Mouse (Mus musculus) intestine, postnatal 0 days (tissue): ENCODE results near the gene E2f3. TPM values are rescaled to one million over a fixed set of nuclear protein-coding genes. Genes with fewer than 3 reads are reported as not detected.

Experiments
- ATAC-seq: fragments of 200-750 bp; cut with Nextera tagmentation; 2 replicates; pipeline ENCODE4 v1.8.0; 2017; ENCODE audit warnings: mild to moderate bottlenecking, moderate TSS enrichment, moderate library complexity
- H3K27ac ChIP-seq: fragments of 300-500 bp; sonication (generic); 2 replicates; pipeline ENCODE4 v1.5.1; 2014; ENCODE audit warnings: mild to moderate bottlenecking, low read depth, low read length, moderate library complexity
- H3K27me3 ChIP-seq: fragments of 300-500 bp; sonication (generic); replicated peaks from 2 replicates; pipeline ENCODE4 v1.6.1; 2014; ENCODE audit warnings: low read length, mixed read lengths; ENCODE audit not compliant: control insufficient read depth, insufficient read depth
- H3K36me3 ChIP-seq: fragments of 300-500 bp; sonication (generic); 2 replicates; pipeline ENCODE4 v1.6.1; 2014; ENCODE audit warnings: mild to moderate bottlenecking, moderate library complexity; ENCODE audit not compliant: control insufficient read depth, insufficient read depth
- H3K4me1 ChIP-seq: fragments of 300-500 bp; sonication (generic); replicated peaks from 2 replicates; pipeline ENCODE4 v1.6.1; 2014; ENCODE audit warnings: antibody characterized with exemption, low read length, mixed read lengths; ENCODE audit not compliant: control insufficient read depth, insufficient read depth
- H3K4me2 ChIP-seq: fragments of 300-500 bp; sonication (generic); replicated peaks from 2 replicates; pipeline ENCODE4 v1.6.1; 2014; ENCODE audit warnings: low read depth, mild to moderate bottlenecking, moderate library complexity
- H3K4me3 ChIP-seq: fragments of 300-500 bp; sonication (generic); 2 replicates; pipeline ENCODE4 v1.5.1; 2014; ENCODE audit warnings: low read depth, low read length
- H3K9ac ChIP-seq: fragments of 300-500 bp; sonication (generic); 2 replicates; pipeline ENCODE4 v1.6.1; 2014; ENCODE audit warnings: mild to moderate bottlenecking, low read depth, low read length
- H3K9me3 ChIP-seq: fragments of 300-500 bp; sonication (generic); 2 replicates; pipeline ENCODE4 v1.6.1; 2016; ENCODE audit warnings: mixed run types; ENCODE audit not compliant: control insufficient read depth
- CTCF ChIP-seq: sonication (generic); IDR thresholded peaks from 2 replicates; pipeline ENCODE4 v1.5.1; 2016; ENCODE audit warnings: low read depth, mild to moderate bottlenecking, control low read depth, antibody characterized with exemption, moderate library complexity
- WGBS: fragments of 180-500 bp; shearing (Covaris S2); extraction: QIAGEN DNeasy Blood & Tissue Kit; methylation state at CpG from one replicate; pipeline ENCODE4 v1.1.7; 2014; 5-methylcytosine and 5-hydroxymethylcytosine counted together
- polyA plus RNA-seq: library from polyadenylated mRNA; unstranded; fragments of >200 nt; fragmentation: Nextera tagmentation; extraction: Ambion mirVana; gene quantifications from 2 replicates; pipeline ENCODE4 v1.2.1, GENCODE M21; 2015

The E2f3 gene
- polyA plus RNA-seq, 1 experiment from 2014 or later, result 4.2 TPM

DNA sequence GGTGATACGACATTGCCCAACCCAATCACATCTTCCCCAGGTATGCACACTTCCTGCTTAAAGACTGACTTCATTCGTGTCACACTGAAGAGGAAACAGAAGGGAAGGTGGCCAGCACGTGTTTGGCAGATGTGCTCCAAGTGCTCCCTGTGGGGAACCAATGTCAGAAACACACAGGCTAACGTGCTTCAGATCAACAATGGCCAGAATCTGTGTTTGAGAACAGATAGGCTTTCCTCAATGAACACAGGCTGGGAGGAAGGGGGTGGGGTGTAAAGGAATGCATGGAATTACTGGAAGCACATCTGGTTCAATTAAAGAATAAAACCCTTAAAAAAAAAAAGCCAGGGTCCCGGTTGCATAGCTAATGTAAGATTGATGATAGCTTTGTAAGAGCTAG is 15.2 kb upstream of the E2f3 start:
- no peak for ATAC-seq
- Histone ChIP-seq H3K4me3 (no peak overlapping the region), H3K4me1 (no peaks in the 10 kb centered on the region), H3K4me2 (no peak overlapping the region), H3K27me3 (no peaks in the 10 kb centered on the region), H3K36me3 (no peaks in the 10 kb centered on the region), H3K27ac (no peak overlapping the region), H3K9me3 (no peaks in the 10 kb centered on the region), H3K9ac (no peak overlapping the region)
- TF ChIP-seq CTCF, result no peak
- 46% methylated on average over 5 of the region's 5 CpGs for WGBS

GRCm38 (mm10) chr13:29987956-29988355 is 2.1 kb upstream of the E2f3 start:
- H3K4me3 ChIP-seq, result no peak overlapping the region
- H3K9me3 ChIP-seq, result no peaks in the 10 kb centered on the region
- TF ChIP-seq CTCF, result no peak
- H3K27me3 ChIP-seq, result no peaks in the 10 kb centered on the region
- no peak overlapping the region for H3K27ac ChIP-seq
- no peak overlapping the region for H3K9ac ChIP-seq
- no peaks in the 10 kb centered on the region for H3K36me3 ChIP-seq
- no peak overlapping the region for H3K4me2 ChIP-seq
- H3K4me1 ChIP-seq, result 0 out of 2 replicates have a peak, but pooled peaks cover 2% of the 10 kb centered on the region
- WGBS, result 88% methylated on average over 6 of the region's 6 CpGs
- ATAC-seq, result no peak

GRCm38 (mm10) chr13:29986756-29987120 is 875 bp upstream of the E2f3 start:
- Histone ChIP-seq H3K4me1 (0 out of 2 replicates have a peak, but pooled peaks cover 2% of the 10 kb centered on the region), H3K27me3 (no peaks in the 10 kb centered on the region), H3K4me2 (peak overlapping the region; percentile 63), H3K9me3 (no peaks in the 10 kb centered on the region), H3K36me3 (no peaks in the 10 kb centered on the region), H3K27ac (peak overlapping the region; percentile 86), H3K4me3 (peak overlapping the region; percentile 47), H3K9ac (peak overlapping the region; percentile 32; the same call in 1 of the 2 replicates)
- 7% methylated on average over 9 of the region's 9 CpGs for WGBS
- ATAC-seq, result peak; percentile 2; the same call in 1 of the 2 replicates
- TF ChIP-seq CTCF, result no peak

DNA sequence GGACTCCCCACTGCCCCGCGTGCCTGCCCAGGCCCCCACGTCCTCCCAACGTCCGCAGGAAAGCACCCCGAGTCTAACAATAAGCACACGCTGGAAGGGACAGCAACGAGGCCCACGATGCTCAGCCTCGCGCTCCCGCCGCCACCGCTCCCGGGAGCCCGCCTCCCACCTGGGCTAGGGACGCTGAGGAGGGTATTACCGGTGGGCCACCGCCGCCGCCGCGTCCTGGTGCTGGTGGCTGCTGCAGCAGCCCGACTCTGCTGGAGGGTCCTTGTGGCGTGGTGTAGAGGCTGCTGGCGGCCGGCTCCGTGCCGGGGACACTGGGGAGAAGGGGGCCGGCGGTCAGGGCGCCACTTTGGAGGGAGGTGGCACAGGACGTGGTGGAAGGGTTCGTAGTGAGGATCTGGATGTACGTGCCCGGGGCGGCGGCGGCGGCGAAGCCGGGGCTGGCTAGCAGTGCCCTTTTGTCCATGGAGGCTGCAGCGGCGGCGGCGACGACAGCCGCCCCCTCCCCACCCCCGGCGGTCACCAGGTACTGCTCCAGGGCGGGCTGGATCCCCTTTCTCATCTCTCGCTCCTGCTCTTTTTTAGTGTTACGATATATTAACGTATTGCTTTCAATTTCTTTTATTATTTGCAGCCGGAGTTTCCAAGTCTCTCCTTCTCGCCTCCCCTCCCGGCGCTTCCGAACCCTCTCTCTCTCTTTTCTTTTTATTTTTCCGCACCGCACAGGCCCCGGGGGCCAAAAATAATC is 585 bp downstream of the E2f3 start:
- Histone ChIP-seq H3K9me3 (no peaks in the 10 kb centered on the region), H3K36me3 (no peaks in the 10 kb centered on the region), H3K9ac (peak overlapping the region; percentile 91), H3K4me1 (0 out of 2 replicates have a peak, but pooled peaks cover 2% of the 10 kb centered on the region), H3K4me3 (peak overlapping the region; percentile 94), H3K27me3 (no peaks in the 10 kb centered on the region), H3K27ac (peak overlapping the region; percentile 91), H3K4me2 (peak overlapping the region; percentile 99)
- TF ChIP-seq CTCF, result no peak
- WGBS, result under 1% methylated on average over 45 of the region's 62 CpGs
- no peak for ATAC-seq

GRCm38 (mm10) chr13:29984286-29985100 is 1.4 kb downstream of the E2f3 start:
- ATAC-seq, result peak; percentile 6
- WGBS, result 0% methylated on average over 41 of the region's 69 CpGs
- peak overlapping the region; percentile 99 for H3K4me2 ChIP-seq
- peak overlapping the region; percentile 91 for H3K27ac ChIP-seq
- no peaks in the 10 kb centered on the region for H3K27me3 ChIP-seq
- H3K4me3 ChIP-seq, result peak overlapping the region; percentile 94
- H3K9me3 ChIP-seq, result no peaks in the 10 kb centered on the region
- peak overlapping the region; percentile 91 for H3K9ac ChIP-seq
- no peaks in the 10 kb centered on the region for H3K36me3 ChIP-seq
- peak; percentile 21 for TF ChIP-seq CTCF
- 0 out of 2 replicates have a peak, but pooled peaks cover 2% of the 10 kb centered on the region for H3K4me1 ChIP-seq

- Histone ChIP-seq H3K4me1 (0 out of 2 replicates have a peak, but pooled peaks cover 2% of the 10 kb centered on the region), H3K4me2 (peak overlapping the region; percentile 99), H3K36me3 (no peaks in the 10 kb centered on the region), H3K27ac (peak overlapping the region; percentile 91), H3K9me3 (no peaks in the 10 kb centered on the region), H3K27me3 (no peaks in the 10 kb centered on the region), H3K9ac (peak overlapping the region; percentile 91), H3K4me3 (peak overlapping the region; percentile 94)
- ATAC-seq, result no peak
- TF ChIP-seq CTCF, result no peak
- WGBS, result 3% methylated on average over 31 of the region's 35 CpGs
Measured at GRCm38 (mm10) chr13:29983523-29984191, 2.2 kb downstream of the E2f3 start.
